10 mouse cellular contexts compared by ENCODE assay signal in genomic region chr4:106803781-106804180, GRCm38 (mm10). TPM values are rescaled to one million over a fixed set of nuclear protein-coding genes. Genes with fewer than 3 reads are reported as not detected.
DNase-seq lines count a peak whose midpoint lies in the region; ATAC-seq and TF ChIP-seq lines count a peak whose summit lies in the region.
"Had no signal": no experiment of that assay in that cellular context is flagged by ENCODE, and none has a peak within 500 bp of the region (broad histone marks: within the 10 kb centered on the region; RNA-seq: fewer than 3 reads in every experiment).

No protein-coding gene starts in this region.

- DNase-seq in kidney, postnatal 0 days (ENCODE audit: low spot score): no peak
- DNase-seq in kidney, postnatal 36 days: no peak
- peak; percentile 35 for DNase-seq in ZHBTc4 (ENCODE audit: low read depth, low spot score)
- DNase-seq in liver, embryonic 11.5 days (ENCODE audit: low spot score): no peak
- no peak for DNase-seq in embryo, embryonic 9.5 days (ENCODE audit: extremely low spot score)
- DNase-seq in adrenal gland, adult 2 months: no peak
- no peak for DNase-seq in cerebellum, adult 9-11 months
- DNase-seq: kidney, adult 8-10 months had no signal

- TF ChIP-seq CTCF in kidney, postnatal 0 days (IDR thresholded peaks at IDR 0.05; ENCODE audit: low read depth): peak; percentile 37; the same call in 1 of the 2 replicates

- no peak overlapping the region for H3K4me2 ChIP-seq in kidney, postnatal 0 days (ENCODE audit: low read length)
- H3K4me2 ChIP-seq in liver, embryonic 11.5 days: peak overlapping the region; percentile 94
- peak overlapping the region; percentile 70 for H3K4me2 ChIP-seq in stomach, embryonic 15.5 days

- no peak overlapping the region for H3K27ac ChIP-seq in kidney, postnatal 0 days
- peak overlapping the region; percentile 75 for H3K27ac ChIP-seq in liver, embryonic 11.5 days (ENCODE audit: low read depth, low read length)
- no peak overlapping the region for H3K27ac ChIP-seq in stomach, embryonic 15.5 days
- H3K27ac ChIP-seq: embryonic facial prominence, embryonic 15.5 days had no signal

- 88% methylated on average over 4 of the region's 4 CpGs for WGBS in kidney, postnatal 0 days
- 48% methylated on average over 4 of the region's 4 CpGs for WGBS in liver, embryonic 11.5 days
- 81% methylated on average over 4 of the region's 4 CpGs for WGBS in stomach, embryonic 15.5 days

- no peaks in the 10 kb centered on the region for H3K36me3 ChIP-seq in kidney, postnatal 0 days (ENCODE audit: insufficient read depth, low read length)
- H3K36me3 ChIP-seq in liver, embryonic 11.5 days (ENCODE audit: control insufficient read depth, insufficient read depth, low read length): no peaks in the 10 kb centered on the region
- H3K36me3 ChIP-seq in stomach, embryonic 15.5 days: no peaks in the 10 kb centered on the region
- H3K36me3 ChIP-seq: embryonic facial prominence, embryonic 15.5 days had no signal

- no peak overlapping the region for H3K9ac ChIP-seq in kidney, postnatal 0 days (ENCODE audit: low read depth, low read length)
- H3K9ac ChIP-seq in liver, embryonic 11.5 days (ENCODE audit: low read depth, low read length): peak overlapping the region; percentile 38; the same call in 1 of the 2 replicates
- H3K9ac ChIP-seq in stomach, embryonic 15.5 days: no peak overlapping the region

- no peak overlapping the region for H3K4me3 ChIP-seq in kidney, postnatal 0 days (replicated peaks; ENCODE audit: low read depth, low read length)
- H3K4me3 ChIP-seq in liver, embryonic 11.5 days (ENCODE audit: low read depth, low read length): peak overlapping the region; percentile 50
- H3K4me3 ChIP-seq in stomach, embryonic 15.5 days (replicated peaks): peak overlapping the region; percentile 34; the same call in 1 of the 2 replicates

- H3K9me3 ChIP-seq in kidney, postnatal 0 days (replicated peaks; ENCODE audit: low read length): no peaks in the 10 kb centered on the region
- H3K9me3 ChIP-seq in liver, embryonic 11.5 days (ENCODE audit: control insufficient read depth, low read length): no peaks in the 10 kb centered on the region
- H3K9me3 ChIP-seq in stomach, embryonic 15.5 days: no peaks in the 10 kb centered on the region
- H3K9me3 ChIP-seq: embryonic facial prominence, embryonic 15.5 days had no signal

- no peaks in the 10 kb centered on the region for H3K27me3 ChIP-seq in kidney, postnatal 0 days (ENCODE audit: insufficient read depth, low read length)
- H3K27me3 ChIP-seq in liver, embryonic 11.5 days (replicated peaks; ENCODE audit: control insufficient read depth, insufficient read depth, low read length): no peaks in the 10 kb centered on the region
- H3K27me3 ChIP-seq in stomach, embryonic 15.5 days (replicated peaks): no peaks in the 10 kb centered on the region
- H3K27me3 ChIP-seq: embryonic facial prominence, embryonic 15.5 days had no signal

- peaks cover 17% of the 10 kb centered on the region for H3K4me1 ChIP-seq in kidney, postnatal 0 days (replicated peaks; ENCODE audit: insufficient read depth, low read length)
- H3K4me1 ChIP-seq in liver, embryonic 11.5 days (replicated peaks; ENCODE audit: control insufficient read depth, insufficient read depth, low read length): peaks cover 37% of the 10 kb centered on the region
- H3K4me1 ChIP-seq in stomach, embryonic 15.5 days: peaks cover 27% of the 10 kb centered on the region

- no peak for ATAC-seq in kidney, postnatal 0 days (replicated peaks; ENCODE audit: low FRiP score, low read depth)
- peak; percentile 42; the same call in 1 of the 2 replicates for ATAC-seq in liver, embryonic 11.5 days (replicated peaks; ENCODE audit: low FRiP score)
- ATAC-seq in stomach, embryonic 15.5 days (ENCODE audit: insufficient read depth, low FRiP score, low read depth): no peak

RNA-seq across cellular contexts. Expression of gene Acot11, which starts 1.0 kb away (rescaled TPM):
- 1.7 and 1.9 TPM in 2 replicates for polyA plus RNA-seq in kidney, postnatal 0 days (2015; fragmentation: Nextera tagmentation; extraction: Ambion mirVana)
- polyA plus RNA-seq in liver, embryonic 11.5 days (2014; fragmentation: Nextera tagmentation; extraction: Ambion mirVana): 2.9 and 3.9 TPM in 2 replicates
- 6.2 and 6.9 TPM in 2 replicates for polyA plus RNA-seq in stomach, embryonic 15.5 days (2015; fragmentation: Nextera tagmentation; extraction: Ambion mirVana)
- 10 to 100 TPM; 46.7 to 84.2 TPM for total RNA-seq in adrenal gland, adult 2 months (2021)
- polyA plus RNA-seq in adrenal gland, adult 2 months (2012; rRNA removed): 21.2 and 23.2 TPM in 2 replicates
